Mouse (Mus musculus) thymus, postnatal 25 days (tissue): Measurements from ENCODE around the gene Zfp458.
A peak's percentile ranks its signal among the peaks of the same experiment; 100 is the strongest.
"Not testable (repeated sequence)": the region's sequence is repeated elsewhere in the genome, so short reads cannot be mapped to it uniquely, and the experiment has no call there.

Source experiments
- DNase-seq: peaks from one replicate; pipeline ENCODE4 v3.0.0; 2022

The Zfp458 gene

DNA sequence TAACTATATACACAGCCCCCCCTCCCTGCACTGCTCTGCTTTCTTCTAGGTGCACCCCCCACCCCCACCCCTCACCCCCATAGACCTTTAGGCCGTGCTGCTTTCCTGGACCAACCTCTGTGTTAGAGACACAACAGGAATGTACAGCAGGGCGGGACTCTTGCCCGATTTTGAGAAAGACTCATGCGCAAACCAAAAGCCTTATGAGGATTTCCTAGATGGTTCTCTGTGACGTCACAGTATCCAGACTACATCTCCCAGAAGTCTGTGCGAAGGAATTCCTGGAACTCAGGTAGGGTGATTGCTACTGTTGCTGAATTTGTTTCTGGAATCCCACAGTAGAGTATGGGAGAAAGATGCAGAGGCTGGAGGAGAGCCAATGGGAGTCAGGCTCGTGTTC is at the start of gene Zfp458:
Zfp458 (minus strand) TSS at position 153 of the 400 bp plus-strand sequence.
- DNase-seq = no peak

DNA sequence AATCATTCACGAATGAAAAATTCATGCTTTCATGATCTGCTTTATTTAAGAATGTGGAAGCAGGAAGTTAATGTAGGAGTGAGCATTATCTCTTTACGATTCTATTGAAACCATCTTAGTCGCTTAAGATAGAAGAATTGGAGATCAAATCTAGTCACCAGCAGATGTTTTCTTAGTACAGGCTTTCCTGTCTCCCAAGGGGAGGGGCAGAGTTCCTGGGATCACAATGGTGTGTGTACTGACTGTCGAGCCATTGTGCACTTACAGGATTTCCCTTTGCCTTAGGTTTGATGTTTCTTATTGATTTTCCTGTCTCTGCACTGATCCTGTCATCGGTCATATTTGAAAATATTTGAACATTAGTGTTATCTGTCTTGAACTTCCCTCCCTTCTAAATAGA is 28.5 kb upstream of the Zfp458 start:
- DNase-seq = no peak

DNA sequence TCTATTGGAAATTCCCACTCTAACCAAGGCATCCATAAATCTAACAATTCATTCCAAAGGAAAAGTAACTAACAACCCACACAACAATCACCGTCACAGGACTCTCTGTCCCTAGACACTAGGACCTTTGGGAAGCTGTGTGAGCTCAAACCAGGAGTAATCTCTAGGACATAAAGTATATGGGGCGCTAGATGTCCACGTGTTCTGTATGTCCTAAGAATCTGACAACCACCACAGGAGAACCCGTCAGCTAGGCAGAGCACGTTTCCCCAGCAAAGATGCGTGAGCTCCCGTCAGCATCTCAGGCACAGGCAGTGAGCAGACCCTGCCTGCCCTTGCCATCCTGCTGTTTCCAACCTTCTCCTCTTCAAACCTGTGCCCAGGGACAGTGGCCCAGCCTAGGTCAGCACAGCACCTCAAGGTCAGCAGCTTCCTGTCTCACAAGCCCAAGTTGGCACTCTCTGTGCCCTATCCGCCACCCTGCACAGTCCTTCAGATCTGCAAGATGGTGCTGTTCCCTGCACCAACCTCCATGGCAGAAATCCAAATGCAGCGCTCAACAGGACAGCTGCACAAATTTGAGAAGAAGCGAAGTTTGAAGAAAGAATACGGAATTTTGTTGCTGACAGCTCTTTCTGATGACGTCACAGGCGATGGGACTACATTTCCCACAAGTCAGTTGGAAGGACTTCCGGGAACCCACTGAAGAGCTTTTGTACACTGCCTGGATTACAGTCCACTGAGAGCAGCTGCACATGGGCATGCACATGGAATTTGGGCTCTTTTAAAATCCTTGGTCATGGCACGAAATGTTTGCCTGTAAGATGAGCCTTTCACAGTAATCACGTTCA is 27.8 kb upstream of the Zfp458 start, which contains the start of gene Zfp457:
Zfp457 (minus strand) TSS at position 664 of the 851 bp plus-strand sequence.
- DNase-seq = peak; percentile 87

DNA sequence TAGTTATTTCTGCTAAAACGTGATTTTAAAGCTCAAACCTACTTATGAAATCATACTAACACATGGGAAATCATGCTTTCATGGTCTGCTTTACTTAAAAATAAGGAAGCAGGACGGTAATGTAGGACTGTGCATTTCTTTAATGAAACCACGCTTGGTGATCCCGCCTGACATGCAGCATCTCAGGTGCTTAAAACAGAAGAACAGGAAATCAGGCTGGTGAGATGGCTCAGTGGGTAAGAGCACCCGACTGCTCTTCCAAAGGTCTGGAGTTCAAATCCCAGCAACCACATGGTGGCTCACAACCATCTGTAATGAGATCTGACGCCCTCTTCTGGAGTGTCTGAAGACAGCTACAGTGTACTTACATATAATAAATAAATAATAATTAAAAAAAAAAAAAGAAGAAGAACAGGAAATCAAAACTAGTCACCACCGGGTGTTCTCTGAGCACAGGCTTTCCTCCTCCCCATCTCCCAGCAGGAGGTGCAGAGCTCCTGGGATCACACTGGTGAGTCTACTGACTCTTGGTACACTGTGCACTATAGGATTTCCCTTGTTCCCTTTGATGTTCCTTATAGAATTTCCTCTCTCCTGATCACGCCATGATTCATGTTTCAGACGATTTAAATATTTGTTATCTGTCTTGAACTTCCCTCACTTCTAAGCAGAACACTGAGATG is 8.7 kb downstream of the Zfp458 start:
- not testable (repeated sequence) for DNase-seq

DNA sequence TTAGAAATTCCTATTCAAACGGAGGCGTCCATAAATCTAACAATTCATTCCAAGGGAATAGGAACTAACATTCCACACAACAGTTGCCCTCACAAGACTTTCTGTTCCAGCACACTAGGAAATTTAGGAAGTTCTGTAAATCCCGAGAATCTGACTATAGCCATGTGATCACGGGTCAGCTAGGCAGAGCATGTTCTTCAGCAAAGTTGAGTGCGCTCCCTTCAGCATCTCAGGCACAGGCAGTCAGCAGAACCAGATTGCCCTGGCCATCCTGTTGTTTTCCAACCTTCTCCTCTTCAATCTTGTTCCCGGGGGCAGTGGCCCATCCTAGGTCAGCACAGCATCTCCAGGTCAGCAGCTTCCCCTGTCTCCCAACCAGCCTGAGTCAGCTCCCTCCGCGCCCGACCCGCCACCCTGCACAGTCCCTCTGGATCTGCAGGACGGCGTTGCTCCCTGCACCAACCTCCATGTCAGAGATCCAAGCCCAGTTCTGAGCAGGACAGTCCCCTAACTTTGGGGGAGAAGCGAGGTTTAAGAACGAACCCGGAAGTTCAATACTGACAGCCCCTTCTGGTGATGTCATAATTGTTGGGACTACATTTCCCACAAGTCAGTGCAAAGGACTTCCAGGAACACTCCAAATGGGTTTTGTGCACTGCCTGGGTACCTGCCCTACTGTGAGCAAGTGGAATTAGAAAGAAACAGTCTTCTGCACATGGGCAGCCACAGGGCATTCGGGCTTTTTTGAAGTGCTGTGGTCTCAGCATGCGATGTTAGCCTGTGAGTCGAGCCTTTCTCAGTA is 9.5 kb downstream of the Zfp458 start:
- DNase-seq = peak; percentile 72

DNA sequence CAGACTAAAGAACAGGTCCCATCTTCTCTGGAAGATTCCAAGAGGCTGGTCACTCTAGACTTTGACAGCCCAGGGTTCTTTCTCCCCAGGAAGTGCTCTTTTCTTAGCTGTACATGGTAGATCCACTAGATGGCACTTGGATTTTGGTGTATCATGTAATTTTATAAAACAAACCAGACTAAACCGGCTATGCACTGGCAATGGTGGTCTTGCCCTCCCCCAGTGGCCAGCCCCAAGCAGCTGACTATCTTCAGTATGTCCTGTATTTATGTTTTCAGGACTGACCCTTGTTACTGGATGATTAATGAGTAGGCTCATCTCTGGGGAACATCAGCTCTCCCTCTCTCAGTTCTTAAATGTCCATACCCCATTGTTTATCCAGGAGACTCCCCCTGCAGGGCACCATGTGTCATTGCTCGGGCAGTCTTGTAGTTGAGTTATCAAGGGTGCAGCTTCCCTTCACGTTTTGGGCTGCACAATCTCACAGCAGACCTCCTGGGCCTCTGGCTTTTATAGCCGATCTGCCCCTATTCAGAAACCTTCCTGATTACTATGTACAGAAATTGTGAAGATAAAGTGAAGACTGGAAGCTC is 64.2 kb downstream of the Zfp458 start:
- DNase-seq = peak; percentile 14
